Mouse (Mus musculus): ENCODE data around the gene C1ql4.

- TF ChIP-seq CTCF (IDR thresholded peaks at IDR 0.05) (no peak), EP300 (IDR thresholded peaks at IDR 0.05) (no peak)
These were observed 40.4 kb upstream of the C1ql4 start for GRCm38 (mm10) chr15:99127851-99128522.

Data from lung, postnatal 0 days (tissue).